Mouse (Mus musculus) embryonic fibroblast, embryonic 13.5 days (primary cell): ENCODE data around the gene Enkur. TPM values are rescaled to one million over a fixed set of nuclear protein-coding genes. Genes with fewer than 3 reads are reported as not detected.
A peak's percentile ranks its signal among the peaks of the same experiment; 100 is the strongest.

Experiments used
- H3K27ac ChIP-seq: 2 replicates; pipeline ENCODE4 v1.5.1; 2012; ENCODE audit warnings: low read length, control low read depth, inconsistent platforms; ENCODE audit not compliant: insufficient read depth
- H3K4me1 ChIP-seq: 2 replicates; pipeline ENCODE4 v1.6.1; 2011; ENCODE audit warnings: low read length; ENCODE audit not compliant: control insufficient read depth, insufficient read depth
- H3K4me3 ChIP-seq: 2 replicates; pipeline ENCODE4 v1.5.1; 2011; ENCODE audit warnings: mild to moderate bottlenecking, control low read depth, low read length; ENCODE audit not compliant: insufficient read depth
- CTCF ChIP-seq: IDR thresholded peaks from 2 replicates; pipeline ENCODE4 v1.5.1; 2011; ENCODE audit warnings: mild to moderate bottlenecking, control low read depth, low read length, moderate library complexity, borderline replicate concordance; ENCODE audit not compliant: insufficient read depth
- POLR2A ChIP-seq: IDR thresholded peaks from 2 replicates; pipeline ENCODE4 v1.6.1; 2011; ENCODE audit warnings: low read depth, mild to moderate bottlenecking, control low read depth, low read length, moderate library complexity
- polyA plus RNA-seq: library from polyadenylated mRNA; stranded (reverse); fragments of >200 nt; gene quantifications from 2 replicates; pipeline ENCODE4 v1.2.4, GENCODE M21; 2011; ENCODE audit warnings: low read depth; ENCODE audit not compliant: missing spikeins, insufficient read length

Enkur gene
- polyA plus RNA-seq, 1 experiment = 0.44 TPM

DNA sequence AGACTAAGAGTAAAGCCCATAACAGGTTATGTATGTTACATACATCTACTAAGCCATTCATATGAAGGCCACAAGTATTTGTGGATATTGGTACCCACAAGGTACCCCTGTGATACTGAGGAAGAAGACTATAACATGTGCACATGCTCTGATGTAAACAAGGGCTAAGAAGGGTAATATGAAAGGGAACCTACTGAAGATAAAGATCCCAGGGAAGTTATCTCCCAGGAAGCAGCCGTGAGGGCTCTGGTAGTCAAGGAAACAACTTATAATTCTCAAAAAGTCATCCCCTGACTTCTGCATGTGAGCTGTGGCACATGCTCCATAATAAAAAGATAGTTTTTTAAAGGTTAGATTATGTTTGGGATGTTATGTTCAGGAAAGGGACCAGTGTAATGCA is 13.9 kb downstream of the Enkur start:
- TF ChIP-seq POLR2A = no peak
- TF ChIP-seq CTCF = no peak
- no peak overlapping the region for H3K4me3 ChIP-seq
- H3K4me1 ChIP-seq = no peaks in the 10 kb centered on the region
- no peak overlapping the region for H3K27ac ChIP-seq

DNA sequence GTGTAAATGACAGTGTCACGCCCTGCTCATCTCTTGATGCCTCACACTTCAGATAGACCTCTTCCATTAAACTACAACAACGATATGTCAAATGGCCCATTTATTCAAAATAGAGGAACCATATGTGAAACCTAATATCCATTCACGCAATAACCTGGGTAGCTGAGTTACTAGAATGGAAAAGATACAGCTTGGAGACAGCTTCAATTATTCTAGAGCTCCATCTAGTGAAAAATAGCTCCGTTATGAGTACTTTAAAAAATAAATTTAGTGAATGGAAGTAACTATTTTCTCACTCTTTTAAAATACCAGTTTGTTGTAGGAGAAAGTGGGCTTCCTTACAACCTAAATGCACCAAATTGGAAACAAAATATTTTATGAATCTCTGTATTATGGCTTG is 16.6 kb downstream of the Enkur start:
- no peak for TF ChIP-seq CTCF
- no peak for TF ChIP-seq POLR2A
- no peaks in the 10 kb centered on the region for H3K4me1 ChIP-seq
- no peak overlapping the region for H3K27ac ChIP-seq
- no peak overlapping the region for H3K4me3 ChIP-seq

DNA sequence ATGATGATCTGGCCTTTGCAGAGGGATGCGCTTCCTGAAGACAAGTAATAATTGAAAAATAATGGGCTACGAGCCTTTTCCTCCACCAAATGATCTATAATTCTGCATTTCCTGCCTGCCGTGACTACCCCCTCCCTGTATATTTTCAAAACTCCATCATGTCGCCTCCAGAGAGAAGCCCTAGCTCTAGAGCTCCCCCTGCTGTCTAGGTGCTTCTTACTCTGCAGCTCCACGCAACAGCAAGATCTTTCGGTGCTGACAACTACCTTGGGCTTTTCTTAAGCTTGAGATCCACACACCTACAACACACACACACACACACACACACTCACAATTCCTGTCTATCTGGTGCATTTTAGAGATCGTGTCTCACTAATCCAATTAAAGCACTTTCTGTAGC is 17.6 kb downstream of the Enkur start:
- no peak overlapping the region for H3K4me3 ChIP-seq
- H3K27ac ChIP-seq = no peak overlapping the region
- peaks cover 4% of the 10 kb centered on the region; the same call in 1 of the 2 replicates for H3K4me1 ChIP-seq
- TF ChIP-seq POLR2A = no peak
- peak; percentile 68; the same call in 1 of the 2 replicates for TF ChIP-seq CTCF

DNA sequence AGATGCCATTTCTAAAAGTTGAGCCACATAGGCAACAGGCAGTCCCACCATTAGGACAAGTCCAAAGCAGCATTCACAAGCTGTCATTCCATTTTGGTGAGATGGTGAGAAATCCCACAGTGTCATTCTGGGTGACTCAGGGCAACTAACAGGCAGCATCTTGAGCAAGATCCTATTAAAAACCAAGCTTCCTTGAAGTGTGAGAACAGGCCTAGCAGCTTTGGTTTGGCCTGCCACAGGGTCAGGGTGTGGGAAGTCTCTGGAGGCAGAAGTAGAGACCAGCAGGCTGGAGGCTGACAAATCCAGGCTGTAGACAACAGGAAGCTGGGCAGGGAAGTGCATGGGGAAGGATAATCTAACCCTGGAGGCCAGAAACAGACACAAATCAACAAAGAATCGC is 22.4 kb downstream of the Enkur start:
- H3K27ac ChIP-seq = peak overlapping the region; percentile 75
- TF ChIP-seq CTCF (no peak), POLR2A (no peak)
- peaks cover 7% of the 10 kb centered on the region; the same call in 1 of the 2 replicates for H3K4me1 ChIP-seq
- H3K4me3 ChIP-seq = no peak overlapping the region

DNA sequence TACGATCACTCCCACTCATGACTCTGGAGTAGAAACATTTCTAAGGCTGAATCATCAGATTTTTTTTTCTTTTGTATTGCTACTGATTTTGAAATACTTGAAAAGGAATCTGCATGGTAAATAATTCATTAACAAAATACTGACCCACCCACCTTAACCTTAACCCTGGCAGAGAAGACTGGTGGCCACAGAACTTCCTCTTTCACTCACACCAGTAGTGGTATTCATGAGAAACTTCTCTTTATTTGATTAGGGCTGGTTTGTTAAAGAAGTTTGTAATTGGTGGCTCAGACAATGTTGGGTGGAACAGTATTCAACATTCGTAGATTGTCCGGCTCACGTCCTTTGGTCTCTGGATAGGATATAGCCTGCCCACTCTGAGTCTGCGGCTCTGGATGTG is 26.0 kb downstream of the Enkur start:
- H3K4me1 ChIP-seq = peaks cover 7% of the 10 kb centered on the region; the same call in 1 of the 2 replicates

DNA sequence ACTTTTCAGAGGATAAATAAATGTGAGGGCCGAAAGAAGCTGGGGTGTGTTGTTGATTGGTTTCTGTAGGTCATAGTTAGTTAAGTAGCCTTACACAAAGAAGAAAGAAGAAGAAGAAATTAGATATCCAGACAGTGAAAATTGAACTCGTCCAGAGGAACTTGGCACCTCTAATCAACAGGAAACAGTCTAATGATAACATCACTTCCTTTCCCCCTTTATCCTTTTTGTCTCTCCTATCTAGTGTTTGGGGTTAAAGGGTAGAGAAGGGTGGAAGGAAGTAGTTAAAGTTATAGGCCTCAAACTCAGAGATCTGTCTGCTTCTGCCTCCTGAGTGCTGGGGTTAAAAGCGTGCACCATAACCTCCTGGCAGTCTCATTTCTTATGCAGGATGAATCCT is 32.4 kb downstream of the Enkur start:
- TF ChIP-seq POLR2A (no peak), CTCF (no peak)
- H3K27ac ChIP-seq = no peak overlapping the region
- no peak overlapping the region for H3K4me3 ChIP-seq
- no peaks in the 10 kb centered on the region for H3K4me1 ChIP-seq

More for the DNA sequence above, 26.0 kb downstream of the Enkur start:
- TF ChIP-seq POLR2A = no peak
- TF ChIP-seq CTCF = no peak
- Histone ChIP-seq H3K27ac (peak overlapping the region; percentile 50), H3K4me3 (no peak overlapping the region)

DNA sequence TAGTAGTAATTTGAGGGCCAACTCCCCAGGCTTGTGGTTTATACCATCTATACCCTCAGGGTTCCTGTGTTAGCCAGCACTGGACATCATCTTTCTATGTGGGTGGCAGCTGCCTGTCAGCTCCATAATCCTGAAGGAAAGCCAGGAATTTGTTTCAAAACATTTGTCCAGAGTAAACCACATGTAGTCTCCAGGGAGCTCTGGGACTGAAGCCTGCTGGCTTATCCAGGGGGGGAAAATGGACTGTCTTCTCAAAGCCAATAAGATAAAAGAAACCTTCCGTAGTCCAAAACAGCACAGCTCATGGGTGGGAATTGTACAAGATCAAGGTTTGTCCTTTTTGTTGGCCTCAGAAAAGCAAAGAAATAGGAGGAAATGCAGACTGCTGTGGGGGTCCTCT is 37.2 kb downstream of the Enkur start:
- H3K4me3 ChIP-seq = no peak overlapping the region
- H3K27ac ChIP-seq = no peak overlapping the region
- no peaks in the 10 kb centered on the region for H3K4me1 ChIP-seq
- TF ChIP-seq CTCF = no peak
- TF ChIP-seq POLR2A = no peak

DNA sequence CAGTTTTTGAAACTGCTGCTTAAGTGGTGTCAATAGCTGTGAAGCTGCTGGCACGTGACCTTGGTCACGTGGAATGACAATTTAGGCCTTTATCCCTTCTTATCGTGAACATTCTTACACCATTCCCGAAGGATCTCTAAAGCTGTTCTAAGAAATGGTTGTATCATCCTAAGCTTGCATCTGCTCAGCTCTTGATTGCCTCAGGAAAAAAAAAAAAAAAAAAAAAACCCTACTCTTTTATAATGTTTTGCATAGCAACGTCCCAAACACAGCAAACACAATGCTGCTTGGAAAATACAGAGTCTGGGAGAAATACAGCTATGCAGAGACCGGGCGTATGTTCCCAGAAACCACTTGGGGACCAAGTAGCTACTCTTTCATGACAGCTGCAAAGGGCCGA is 40.9 kb downstream of the Enkur start:
- H3K27ac ChIP-seq = no peak overlapping the region
- H3K4me3 ChIP-seq = no peak overlapping the region
- TF ChIP-seq POLR2A (no peak), CTCF (no peak)
- H3K4me1 ChIP-seq = no peaks in the 10 kb centered on the region

DNA sequence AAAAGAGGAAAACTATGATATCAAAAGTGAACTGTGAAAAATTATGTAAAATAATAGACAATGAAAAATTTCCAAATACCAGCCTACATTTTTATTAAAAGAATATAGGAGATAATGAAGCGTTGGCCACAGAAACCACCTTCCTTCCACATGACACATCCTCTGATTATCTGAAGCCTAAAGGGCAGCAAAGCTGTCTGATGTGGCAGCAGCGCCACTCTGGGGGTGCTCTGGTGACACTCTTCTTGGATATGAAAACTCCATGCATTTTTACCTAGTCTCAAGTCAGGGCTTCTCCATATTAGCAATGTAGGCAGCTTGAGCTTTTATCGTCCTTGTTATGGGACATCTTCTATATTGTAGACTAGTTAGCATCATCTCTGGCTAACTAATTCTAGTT is 51.7 kb downstream of the Enkur start:
- Histone ChIP-seq H3K4me3 (no peak overlapping the region), H3K27ac (no peak overlapping the region), H3K4me1 (no peaks in the 10 kb centered on the region)
- no peak for TF ChIP-seq POLR2A
- no peak for TF ChIP-seq CTCF

DNA sequence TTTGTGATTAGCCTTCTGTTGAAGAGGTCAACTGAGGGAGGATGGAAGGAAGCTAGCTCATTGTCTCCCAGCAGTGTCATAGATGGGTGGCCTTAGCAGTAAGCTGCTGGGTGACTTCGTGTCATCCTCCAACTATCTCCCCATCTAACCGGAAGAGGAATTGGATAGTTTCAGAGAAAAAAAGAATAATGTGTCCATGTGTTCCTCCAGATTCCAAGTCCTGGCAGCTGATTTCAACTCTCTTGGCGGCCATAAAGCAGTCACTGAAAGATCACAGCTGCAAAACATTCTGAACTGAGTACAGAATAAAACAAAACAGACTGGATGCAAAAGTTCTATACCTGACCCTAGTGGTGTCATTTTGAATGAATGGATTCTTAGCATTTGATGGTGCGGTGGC is 58.0 kb downstream of the Enkur start:
- peaks cover 9% of the 10 kb centered on the region for H3K4me1 ChIP-seq
- TF ChIP-seq CTCF (no peak), POLR2A (no peak)
- no peak overlapping the region for H3K4me3 ChIP-seq
- peak overlapping the region; percentile 82 for H3K27ac ChIP-seq

DNA sequence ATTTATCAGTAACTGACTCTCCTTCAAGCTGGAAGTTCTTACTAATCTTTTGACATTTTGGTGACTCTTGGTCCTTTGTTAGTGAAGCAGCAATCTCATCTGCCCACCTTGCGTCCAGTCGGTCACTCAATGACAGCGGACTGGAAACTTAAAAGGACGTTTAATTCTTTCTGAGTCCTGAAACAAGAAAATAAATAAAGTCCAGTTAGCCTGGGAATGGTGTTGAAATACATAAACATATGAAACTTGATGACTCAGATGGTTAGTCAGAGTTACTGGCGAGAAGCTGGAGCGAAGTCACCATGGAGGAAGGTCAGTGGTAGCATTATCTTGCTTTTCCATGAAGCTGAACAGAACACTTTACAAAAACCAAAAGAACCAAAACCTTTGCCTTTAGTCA is 58.7 kb downstream of the Enkur start:
- no peak for TF ChIP-seq CTCF
- TF ChIP-seq POLR2A = no peak
- Histone ChIP-seq H3K27ac (peak overlapping the region; percentile 82), H3K4me1 (peaks cover 9% of the 10 kb centered on the region), H3K4me3 (no peak overlapping the region)

DNA sequence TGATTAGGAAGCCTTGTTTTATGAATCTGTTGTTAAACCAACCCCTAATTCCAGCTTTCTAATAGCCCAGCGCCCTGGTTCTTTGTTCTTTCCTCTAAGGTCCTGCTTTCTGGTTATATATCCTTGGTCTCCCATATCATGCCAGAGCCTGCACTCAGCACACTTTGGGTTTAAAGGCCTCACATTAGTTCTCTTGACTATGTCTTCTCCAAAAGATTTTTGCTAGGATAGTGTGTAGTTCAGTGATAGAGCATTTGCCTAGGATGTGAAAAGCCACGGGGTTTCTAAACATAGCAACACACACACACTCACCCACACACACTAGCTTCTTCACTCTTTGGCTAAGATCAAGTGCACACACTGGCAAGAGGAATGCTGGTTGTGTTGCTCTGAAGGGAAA is 62.5 kb downstream of the Enkur start:
- Histone ChIP-seq H3K4me3 (0 out of 2 replicates have a peak overlapping the region, but pooled peaks have one; percentile 38), H3K4me1 (peaks cover 9% of the 10 kb centered on the region), H3K27ac (no peak overlapping the region)
- TF ChIP-seq CTCF = no peak
- TF ChIP-seq POLR2A = no peak
